Mouse (Mus musculus) embryonic facial prominence, embryonic 11.5 days (tissue): ENCODE measurements around the gene Exoc4. TPM values are rescaled to one million over a fixed set of nuclear protein-coding genes. Genes with fewer than 3 reads are reported as not detected.

Experiments
- ATAC-seq: fragments of 200-750 bp; cut with Nextera tagmentation; replicated peaks from 2 replicates; pipeline ENCODE4 v1.8.0; 2017; ENCODE audit warnings: low read depth; ENCODE audit not compliant: insufficient number of reproducible peaks, low FRiP score, low TSS enrichment
- DNase-seq: peaks from one replicate; pipeline ENCODE4 v3.0.0-alpha.2; 2015; ENCODE audit warnings: low spot score
- H3K27ac ChIP-seq: fragments of 300-500 bp; sonication (generic); replicated peaks from 2 replicates; pipeline ENCODE4 v1.5.1; 2014; ENCODE audit warnings: mild to moderate bottlenecking, low read depth, low read length, control low read depth
- H3K27me3 ChIP-seq: fragments of 300-500 bp; sonication (generic); 2 replicates; pipeline ENCODE4 v1.6.1; 2014; ENCODE audit warnings: mild to moderate bottlenecking, low read length, moderate library complexity, mixed read lengths; ENCODE audit not compliant: control insufficient read depth, insufficient read depth
- H3K36me3 ChIP-seq: fragments of 300-500 bp; sonication (generic); replicated peaks from 2 replicates; pipeline ENCODE4 v1.6.1; 2014; ENCODE audit warnings: low read depth, mild to moderate bottlenecking, low read length, moderate library complexity, mixed read lengths; ENCODE audit not compliant: control insufficient read depth, insufficient read depth
- H3K4me1 ChIP-seq: fragments of 300-500 bp; sonication (generic); 2 replicates; pipeline ENCODE4 v1.6.1; 2014; ENCODE audit warnings: low read length, mixed read lengths; ENCODE audit not compliant: control insufficient read depth, insufficient read depth
- H3K4me2 ChIP-seq: fragments of 300-500 bp; sonication (generic); 2 replicates; pipeline ENCODE4 v1.6.1; 2014; ENCODE audit warnings: low read depth, mild to moderate bottlenecking, control low read depth, low read length, moderate library complexity
- H3K4me3 ChIP-seq: fragments of 300-500 bp; sonication (generic); 2 replicates; pipeline ENCODE4 v1.5.1; 2014; ENCODE audit warnings: low read depth, low read length, control low read depth
- H3K9ac ChIP-seq: fragments of 300-500 bp; sonication (generic); replicated peaks from 2 replicates; pipeline ENCODE4 v1.6.1; 2014; ENCODE audit warnings: mild to moderate bottlenecking, control low read depth, low read length
- H3K9me3 ChIP-seq: fragments of 300-500 bp; sonication (generic); replicated peaks from 2 replicates; pipeline ENCODE4 v1.6.1; 2016; ENCODE audit warnings: mild to moderate bottlenecking, low read length, inconsistent platforms, mixed read lengths; ENCODE audit not compliant: control insufficient read depth
- WGBS: fragments of 180-500 bp; shearing (Covaris S2); extraction: QIAGEN DNeasy Blood & Tissue Kit; methylation state at CpG from one replicate; pipeline ENCODE4 v1.1.7; 2014; 5-methylcytosine and 5-hydroxymethylcytosine counted together
- polyA plus RNA-seq: library from polyadenylated mRNA; unstranded; fragments of >200 nt; fragmentation: Nextera tagmentation; extraction: Ambion mirVana; gene quantifications from 2 replicates; pipeline ENCODE4 v1.2.1, GENCODE M21; 2014

The Exoc4 gene
- polyA plus RNA-seq, 1 experiment from 2014 or later = 24.8 TPM

- Histone ChIP-seq H3K4me3 (no peak overlapping the region), H3K27me3 (no peaks in the 10 kb centered on the region), H3K36me3 (no peaks in the 10 kb centered on the region), H3K27ac (no peak overlapping the region), H3K4me2 (no peak overlapping the region), H3K9ac (no peak overlapping the region), H3K9me3 (no peaks in the 10 kb centered on the region), H3K4me1 (no peaks in the 10 kb centered on the region)
- DNase-seq = no peak
- 92% methylated on average over 1 of the region's 1 CpGs for WGBS
- no peak for ATAC-seq
These were observed 150.6 kb downstream of the Exoc4 start for GRCm38 (mm10) chr6:33399491-33399890.

GRCm38 (mm10) chr6:33401161-33401560, 152.3 kb downstream of the Exoc4 start:
- DNase-seq = no peak
- Histone ChIP-seq H3K9me3 (no peaks in the 10 kb centered on the region), H3K27ac (no peak overlapping the region), H3K4me1 (no peaks in the 10 kb centered on the region), H3K4me3 (no peak overlapping the region), H3K27me3 (no peaks in the 10 kb centered on the region), H3K4me2 (no peak overlapping the region), H3K36me3 (no peaks in the 10 kb centered on the region), H3K9ac (no peak overlapping the region)
- no peak for ATAC-seq
- WGBS = 94% methylated on average over 2 of the region's 2 CpGs

GRCm38 (mm10) chr6:33405562-33406275, 156.8 kb downstream of the Exoc4 start:
- Histone ChIP-seq H3K4me3 (no peak overlapping the region), H3K4me1 (no peaks in the 10 kb centered on the region), H3K27me3 (no peaks in the 10 kb centered on the region), H3K36me3 (no peaks in the 10 kb centered on the region), H3K4me2 (no peak overlapping the region), H3K9ac (no peak overlapping the region), H3K27ac (no peak overlapping the region), H3K9me3 (no peaks in the 10 kb centered on the region)
- 55% methylated on average over 4 of the region's 4 CpGs for WGBS
- DNase-seq = peak; percentile 45
- no peak for ATAC-seq

- no peak overlapping the region for H3K27ac ChIP-seq
- peak; percentile 38 for DNase-seq
- no peak for ATAC-seq
These were observed 160.7 kb downstream of the Exoc4 start for GRCm38 (mm10) chr6:33409586-33409985.

GRCm38 (mm10) chr6:33425007-33425406, 176.1 kb downstream of the Exoc4 start:
- Histone ChIP-seq H3K27ac (no peak overlapping the region), H3K4me3 (no peak overlapping the region), H3K9me3 (no peaks in the 10 kb centered on the region), H3K4me2 (no peak overlapping the region), H3K36me3 (no peaks in the 10 kb centered on the region), H3K27me3 (no peaks in the 10 kb centered on the region), H3K9ac (no peak overlapping the region), H3K4me1 (no peaks in the 10 kb centered on the region)
- no peak for ATAC-seq
- no peak for DNase-seq

More at GRCm38 (mm10) chr6:33409586-33409985, 160.7 kb downstream of the Exoc4 start:
- 38% methylated on average over 3 of the region's 3 CpGs for WGBS
- Histone ChIP-seq H3K4me3 (no peak overlapping the region), H3K9ac (no peak overlapping the region), H3K4me2 (no peak overlapping the region), H3K27me3 (no peaks in the 10 kb centered on the region), H3K36me3 (no peaks in the 10 kb centered on the region), H3K9me3 (no peaks in the 10 kb centered on the region), H3K4me1 (no peaks in the 10 kb centered on the region)

GRCm38 (mm10) chr6:33431207-33431787, 182.4 kb downstream of the Exoc4 start:
- Histone ChIP-seq H3K4me3 (no peak overlapping the region), H3K27ac (no peak overlapping the region), H3K4me2 (no peak overlapping the region), H3K9me3 (no peaks in the 10 kb centered on the region), H3K27me3 (no peaks in the 10 kb centered on the region), H3K36me3 (no peaks in the 10 kb centered on the region), H3K9ac (no peak overlapping the region), H3K4me1 (no peaks in the 10 kb centered on the region)
- WGBS = 47% methylated on average over 4 of the region's 4 CpGs
- ATAC-seq = no peak
- no peak for DNase-seq

- WGBS = 82% methylated on average over 1 of the region's 1 CpGs
- Histone ChIP-seq H3K36me3 (no peaks in the 10 kb centered on the region), H3K4me1 (no peaks in the 10 kb centered on the region), H3K27ac (no peak overlapping the region), H3K27me3 (no peaks in the 10 kb centered on the region), H3K9me3 (no peaks in the 10 kb centered on the region), H3K9ac (no peak overlapping the region), H3K4me3 (no peak overlapping the region), H3K4me2 (no peak overlapping the region)
- ATAC-seq = no peak
- DNase-seq = no peak
These were observed 191.6 kb downstream of the Exoc4 start for GRCm38 (mm10) chr6:33440508-33440907.

- Histone ChIP-seq H3K4me1 (no peaks in the 10 kb centered on the region), H3K4me2 (no peak overlapping the region), H3K4me3 (no peak overlapping the region), H3K27ac (no peak overlapping the region), H3K36me3 (no peaks in the 10 kb centered on the region), H3K9me3 (no peaks in the 10 kb centered on the region), H3K9ac (no peak overlapping the region), H3K27me3 (no peaks in the 10 kb centered on the region)
- WGBS = 87% methylated on average over 2 of the region's 2 CpGs
- ATAC-seq (no peak), DNase-seq (no peak)
These were observed 204.9 kb downstream of the Exoc4 start for GRCm38 (mm10) chr6:33453810-33454209.
